Mouse (Mus musculus) brain, embryonic 14.5 days (tissue): ENCODE measurements around the gene Cpm. TPM values are rescaled to one million over a fixed set of nuclear protein-coding genes. Genes with fewer than 3 reads are reported as not detected.
"Not testable (repeated sequence)": the region's sequence is repeated elsewhere in the genome, so short reads cannot be mapped to it uniquely, and the experiment has no call there.

Experiments used
- DNase-seq: peaks from one replicate; pipeline ENCODE4 v3.0.0-alpha.2; 2011; ENCODE audit warnings: low read depth
- CTCF ChIP-seq: fragments of 200-500 bp; IDR thresholded peaks from 2 replicates; pipeline ENCODE4 v1.5.1; 2012; ENCODE audit warnings: inconsistent platforms, mild to moderate bottlenecking, moderate library complexity, borderline replicate concordance; ENCODE audit not compliant: insufficient read depth, insufficient read length; ENCODE audit errors: extremely low read depth
- POLR2A ChIP-seq: fragments of 200-500 bp; IDR thresholded peaks from 2 replicates; pipeline ENCODE4 v1.6.1; 2012; ENCODE audit warnings: mild to moderate bottlenecking, inconsistent platforms, borderline replicate concordance; ENCODE audit not compliant: poor library complexity, insufficient read depth, insufficient read length, severe bottlenecking; ENCODE audit errors: extremely low read depth
- polyA plus RNA-seq: library from polyadenylated mRNA; depleted of rRNA; stranded (reverse); fragments of >200 nt; gene quantifications from 2 replicates; pipeline ENCODE4 v1.2.3, GENCODE M21; 2012

Cpm gene
- polyA plus RNA-seq, 1 experiment = 3.7 TPM

GRCm38 (mm10) chr10:117596771-117597324 lies 32.5 kb upstream of the Cpm start:
- TF ChIP-seq POLR2A (no peak), CTCF (no peak)

GRCm38 (mm10) chr10:117597371-117598265 lies 31.7 kb upstream of the Cpm start:
- not testable (repeated sequence) for DNase-seq

More at GRCm38 (mm10) chr10:117596771-117597324, 32.5 kb upstream of the Cpm start:
- DNase-seq = no peak

- TF ChIP-seq CTCF (no peak), POLR2A (no peak)
- no peak for DNase-seq
Observed at GRCm38 (mm10) chr10:117598266-117598950, 30.9 kb upstream of the Cpm start.

GRCm38 (mm10) chr10:117598951-117599572 lies 30.2 kb upstream of the Cpm start:
- DNase-seq = not testable (repeated sequence)

GRCm38 (mm10) chr10:117601146-117602035 lies 27.9 kb upstream of the Cpm start:
- TF ChIP-seq POLR2A (no peak), CTCF (no peak)
- DNase-seq = no peak

- no peak for DNase-seq
- TF ChIP-seq CTCF = no peak
- TF ChIP-seq POLR2A = no peak
Observed at GRCm38 (mm10) chr10:117602325-117603129, 26.8 kb upstream of the Cpm start.

GRCm38 (mm10) chr10:117603130-117603833 lies 26.0 kb upstream of the Cpm start:
- no peak for DNase-seq
- TF ChIP-seq CTCF (no peak), POLR2A (no peak)

GRCm38 (mm10) chr10:117603834-117604623 lies 25.3 kb upstream of the Cpm start:
- DNase-seq = no peak
- TF ChIP-seq CTCF (no peak), POLR2A (no peak)

- no peak for TF ChIP-seq POLR2A
- no peak for TF ChIP-seq CTCF
Observed at GRCm38 (mm10) chr10:117604624-117605282, 24.5 kb upstream of the Cpm start.

More at GRCm38 (mm10) chr10:117604624-117605282, 24.5 kb upstream of the Cpm start:
- DNase-seq = no peak
